Comparison of ENCODE assay signal across 8 mouse cellular contexts in the genomic region with DNA sequence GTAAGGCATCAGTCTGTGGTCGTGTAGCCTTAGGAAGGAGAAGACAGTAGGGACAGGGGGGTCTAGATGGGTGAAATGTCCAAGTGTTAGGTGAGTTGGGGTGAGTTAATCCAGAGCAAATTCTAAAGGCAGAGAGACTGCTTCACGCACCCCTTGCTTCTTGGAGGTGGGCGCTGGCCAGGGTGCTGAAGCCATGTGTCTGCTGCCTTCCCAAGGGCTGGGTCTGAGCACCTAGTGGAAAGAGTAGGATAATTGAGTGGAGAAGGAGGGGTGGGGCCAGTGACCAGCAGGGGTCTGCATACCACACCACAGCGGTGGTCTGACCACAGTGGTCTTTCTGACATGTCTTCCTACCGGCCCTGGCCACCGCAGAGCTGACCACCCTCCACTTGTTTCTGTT. TPM values are rescaled to one million over a fixed set of nuclear protein-coding genes. Genes with fewer than 3 reads are reported as not detected.
DNase-seq lines count a peak whose midpoint lies in the region; ATAC-seq lines count a peak whose summit lies in the region.
"Had no signal": no experiment of that assay in that cellular context is flagged by ENCODE, and none has a peak within 500 bp of the region (broad histone marks: within the 10 kb centered on the region; RNA-seq: fewer than 3 reads in every experiment).

No protein-coding gene starts in this region.

- no peak overlapping the region for H3K4me2 ChIP-seq in kidney, embryonic 14.5 days (replicated peaks; ENCODE audit: low read depth, low read length)

- H3K27me3 ChIP-seq in kidney, embryonic 14.5 days (ENCODE audit: control insufficient read depth, insufficient read depth, low read length), result peaks cover 39% of the 10 kb centered on the region

- no peak overlapping the region for H3K9ac ChIP-seq in kidney, embryonic 14.5 days (ENCODE audit: low read depth, low read length)

- WGBS in kidney, embryonic 14.5 days, result 3% methylated on average over 6 of the region's 6 CpGs

- H3K36me3 ChIP-seq in kidney, embryonic 14.5 days (ENCODE audit: control insufficient read depth, insufficient read depth, low read length), result no peaks in the 10 kb centered on the region

- intact Hi-C loops in left cerebral cortex, postnatal 25 days (cut with DNase I), result loop anchor here (10.0 kb wide), 1 partner anchor 484 kb away; a partner anchor contains a TSS

- peak; percentile 61 for DNase-seq in kidney, adult 9 months
- peak; percentile 70 for DNase-seq in Muller cell, postnatal 12 days (ENCODE audit: inconsistent ontology term)
- peak; percentile 20 for DNase-seq in c-Kit-positive CD71-positive TER-119-positive erythroid progenitor cells, embryonic 14.5 days (ENCODE audit: low spot score)
- peak; percentile 62 to 63 for DNase-seq in lung, postnatal 4 days
- no peak for DNase-seq in left cerebral cortex, postnatal 25 days (ENCODE audit: low spot score in 2 of 2)
- no peak for DNase-seq in right cerebral cortex, postnatal 36 days (ENCODE audit: low spot score in 2 of 2)

- no peak overlapping the region for H3K4me3 ChIP-seq in kidney, embryonic 14.5 days (ENCODE audit: low read length)

- no peak for ATAC-seq in kidney, embryonic 14.5 days (ENCODE audit: low FRiP score, low TSS enrichment)

- H3K27ac ChIP-seq in kidney, embryonic 14.5 days (ENCODE audit: low read depth, low read length), result no peak overlapping the region
- H3K27ac ChIP-seq: macrophage had no signal

- H3K4me1 ChIP-seq in kidney, embryonic 14.5 days (ENCODE audit: control insufficient read depth, insufficient read depth, low read length), result peaks cover 21% of the 10 kb centered on the region

- H3K9me3 ChIP-seq in kidney, embryonic 14.5 days (ENCODE audit: control insufficient read depth, low read length), result no peaks in the 10 kb centered on the region

RNA-seq across cellular contexts. Expression of a gene that starts 4.7 kb away (rescaled TPM):
- 2.2 and 3.8 TPM in 2 replicates for polyA plus RNA-seq in kidney, embryonic 14.5 days (2014; fragmentation: Nextera tagmentation; extraction: Ambion mirVana)
- total RNA-seq in left cerebral cortex, postnatal 25 days (2021), result 1 to 10 TPM; 4.6 to 4.8 TPM
- polyA plus RNA-seq: macrophage had no signal

RNA-seq across cellular contexts. Expression of a gene that starts 34.8 kb away (rescaled TPM):
- polyA plus RNA-seq in kidney, embryonic 14.5 days (2014; fragmentation: Nextera tagmentation; extraction: Ambion mirVana), result 1.1 TPM in 2 replicates
- 1 to 10 TPM; 4.2 to 4.4 TPM for total RNA-seq in left cerebral cortex, postnatal 25 days (2021)
- polyA plus RNA-seq: macrophage had no signal

Comparison
In these comparisons a context has a peak if more than half of its experiments do, and no peak if none do; other contexts are left out.
1. DNase-seq: peak in kidney, adult 9 months (single experiment), Muller cell, postnatal 12 days (single experiment), c-Kit-positive CD71-positive TER-119-positive erythroid progenitor cells, embryonic 14.5 days (single experiment) and lung, postnatal 4 days (2 of 2); none in left cerebral cortex, postnatal 25 days (0 of 2) and right cerebral cortex, postnatal 36 days (0 of 2).